ENCODE assay signal across 20 mouse cellular contexts in the genomic region with DNA sequence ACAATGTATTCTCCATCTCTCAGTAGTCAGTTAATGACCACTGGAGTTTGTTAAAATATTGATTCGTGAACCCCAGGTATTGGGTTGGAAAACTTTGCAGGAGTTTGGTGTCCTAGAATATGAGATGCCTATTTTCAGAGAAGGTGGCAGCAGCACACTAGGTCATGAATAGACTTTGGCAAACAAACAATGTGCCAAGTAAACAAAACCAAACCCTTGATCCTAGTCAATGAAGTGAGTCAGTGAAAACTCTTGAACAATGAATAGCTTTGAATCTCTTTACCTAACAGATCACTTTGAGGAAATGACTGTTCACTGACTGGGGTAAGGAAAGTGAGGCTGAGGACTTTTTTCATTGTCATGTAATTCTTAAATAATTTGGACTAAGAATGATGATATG.
A peak's percentile ranks its signal among the peaks of the same experiment; 100 is the strongest.
DNase-seq lines count a peak whose midpoint lies in the region; ATAC-seq lines count a peak whose summit lies in the region.
"Had no signal": no experiment of that assay in that cellular context is flagged by ENCODE, and none has a peak within 500 bp of the region (broad histone marks: within the 10 kb centered on the region; RNA-seq: fewer than 3 reads in every experiment).

No protein-coding gene starts in this region.

- H3K27ac ChIP-seq in kidney, embryonic 15.5 days: no peak overlapping the region
- H3K27ac ChIP-seq in midbrain, embryonic 11.5 days (ENCODE audit: low read depth, low read length): no peak overlapping the region
- H3K27ac ChIP-seq in midbrain, embryonic 16.5 days (ENCODE audit: low read length): no peak overlapping the region
- H3K27ac ChIP-seq: embryonic facial prominence, embryonic 10.5 days; embryonic facial prominence, embryonic 12.5 days; forebrain, embryonic 13.5 days; forebrain, embryonic 15.5 days had no signal

- H3K27me3 ChIP-seq in kidney, embryonic 15.5 days: no peaks in the 10 kb centered on the region
- H3K27me3 ChIP-seq in midbrain, embryonic 11.5 days (ENCODE audit: control insufficient read depth, insufficient read depth, low read length): no peaks in the 10 kb centered on the region
- no peaks in the 10 kb centered on the region for H3K27me3 ChIP-seq in midbrain, embryonic 16.5 days (ENCODE audit: control insufficient read depth, insufficient read depth, low read depth, low read length)
- H3K27me3 ChIP-seq: embryonic facial prominence, embryonic 12.5 days; forebrain, embryonic 13.5 days; forebrain, embryonic 15.5 days; Patski had no signal

- DNase-seq in kidney, adult 9 months: peak; percentile 21
- peak; percentile 51 for DNase-seq in midbrain, embryonic 11.5 days (ENCODE audit: low spot score, missing footprints)
- no peak for DNase-seq in layer of hippocampus, adult 18-20 months (ENCODE audit: low spot score in 2 of 2)
- DNase-seq: adrenal gland, adult 8-10 months; adrenal gland, postnatal 14 days; adrenal gland, postnatal 36 days; cerebellum, adult 11-12 months; cerebellum, adult 2 months; cerebellum, adult 9-10 months; cerebellum, postnatal 10 days; cerebellum, postnatal 25 days; forebrain, postnatal 0 days had no signal

- no peaks in the 10 kb centered on the region for H3K9me3 ChIP-seq in kidney, embryonic 15.5 days (replicated peaks)
- no peaks in the 10 kb centered on the region for H3K9me3 ChIP-seq in midbrain, embryonic 11.5 days (ENCODE audit: control insufficient read depth, low read length)
- no peaks in the 10 kb centered on the region for H3K9me3 ChIP-seq in midbrain, embryonic 16.5 days (replicated peaks; ENCODE audit: control insufficient read depth, low read length, poor library complexity, severe bottlenecking)
- H3K9me3 ChIP-seq: embryonic facial prominence, embryonic 12.5 days; forebrain, embryonic 13.5 days; forebrain, embryonic 15.5 days had no signal

- H3K4me2 ChIP-seq in kidney, embryonic 15.5 days: no peak overlapping the region
- no peak overlapping the region for H3K4me2 ChIP-seq in midbrain, embryonic 11.5 days
- H3K4me2 ChIP-seq in midbrain, embryonic 16.5 days (ENCODE audit: low read length): no peak overlapping the region
- H3K4me2 ChIP-seq: embryonic facial prominence, embryonic 12.5 days; forebrain, embryonic 13.5 days; forebrain, embryonic 15.5 days had no signal

- no peaks in the 10 kb centered on the region for H3K36me3 ChIP-seq in kidney, embryonic 15.5 days
- no peaks in the 10 kb centered on the region for H3K36me3 ChIP-seq in midbrain, embryonic 11.5 days (ENCODE audit: control insufficient read depth, insufficient read depth, low read length)
- no peaks in the 10 kb centered on the region for H3K36me3 ChIP-seq in midbrain, embryonic 16.5 days (ENCODE audit: control insufficient read depth, insufficient read depth, low read length)
- H3K36me3 ChIP-seq: embryonic facial prominence, embryonic 12.5 days; forebrain, embryonic 15.5 days had no signal

- no peak overlapping the region for H3K9ac ChIP-seq in kidney, embryonic 15.5 days
- no peak overlapping the region for H3K9ac ChIP-seq in midbrain, embryonic 11.5 days (ENCODE audit: low read length)
- H3K9ac ChIP-seq in midbrain, embryonic 16.5 days (ENCODE audit: low read depth, low read length): no peak overlapping the region
- H3K9ac ChIP-seq: embryonic facial prominence, embryonic 12.5 days; forebrain, embryonic 13.5 days; forebrain, embryonic 15.5 days; forebrain, postnatal 0 days had no signal

- no peak overlapping the region for H3K4me3 ChIP-seq in kidney, embryonic 15.5 days (replicated peaks)
- no peak overlapping the region for H3K4me3 ChIP-seq in midbrain, embryonic 11.5 days (ENCODE audit: low read depth, low read length)
- no peak overlapping the region for H3K4me3 ChIP-seq in midbrain, embryonic 16.5 days (ENCODE audit: low read depth, low read length)
- H3K4me3 ChIP-seq: embryonic facial prominence, embryonic 10.5 days; embryonic facial prominence, embryonic 12.5 days; forebrain, embryonic 13.5 days; forebrain, embryonic 15.5 days had no signal

- no peaks in the 10 kb centered on the region for H3K4me1 ChIP-seq in kidney, embryonic 15.5 days
- H3K4me1 ChIP-seq in midbrain, embryonic 11.5 days (ENCODE audit: control insufficient read depth, insufficient read depth, low read length): peaks cover 6% of the 10 kb centered on the region
- H3K4me1 ChIP-seq in midbrain, embryonic 16.5 days (ENCODE audit: control insufficient read depth, insufficient read depth, low read length): peaks cover 8% of the 10 kb centered on the region

- ATAC-seq in kidney, embryonic 15.5 days (replicated peaks; ENCODE audit: low FRiP score): no peak
- no peak for ATAC-seq in midbrain, embryonic 11.5 days (ENCODE audit: low FRiP score)
- ATAC-seq in midbrain, embryonic 16.5 days: no peak
- ATAC-seq: activated CD4-positive, CD25-positive, alpha-beta regulatory T cell, adult 4 months; forebrain, embryonic 13.5 days; forebrain, embryonic 15.5 days; forebrain, postnatal 0 days; Patski had no signal

- 98% methylated on average over 1 of the region's 1 CpGs for WGBS in kidney, embryonic 15.5 days
- 94% methylated on average over 1 of the region's 1 CpGs for WGBS in midbrain, embryonic 11.5 days
- WGBS in midbrain, embryonic 16.5 days: 98% methylated on average over 1 of the region's 1 CpGs

Comparison
In these comparisons a context has a peak if more than half of its experiments do, and no peak if none do; other contexts are left out.
1. DNase-seq: peak in kidney, adult 9 months (single experiment) and midbrain, embryonic 11.5 days (single experiment); none in layer of hippocampus, adult 18-20 months (0 of 2).